Mouse (Mus musculus): ENCODE data around the gene Itgb7.
A peak's percentile ranks its signal among the peaks of the same experiment; 100 is the strongest.

The Itgb7 gene

GRCm38 (mm10) chr15:102224992-102225617 lies 6.6 kb downstream of the Itgb7 start:
- DNase-seq (ENCODE audit: low spot score): no peak

- no peak for DNase-seq (ENCODE audit: low spot score)
Measured at GRCm38 (mm10) chr15:102224186-102224991, 7.4 kb downstream of the Itgb7 start.

- DNase-seq (ENCODE audit: low spot score): no peak
Measured at GRCm38 (mm10) chr15:102222386-102222785, 9.4 kb downstream of the Itgb7 start.

GRCm38 (mm10) chr15:102217325-102217724 lies 14.4 kb downstream of the Itgb7 start:
- DNase-seq (ENCODE audit: low spot score): no peak

GRCm38 (mm10) chr15:102216459-102217228 lies 15.1 kb downstream of the Itgb7 start:
- no peak for DNase-seq (ENCODE audit: low spot score)

- DNase-seq (ENCODE audit: low spot score): no peak
Measured at GRCm38 (mm10) chr15:102215624-102216023, 16.1 kb downstream of the Itgb7 start.

- DNase-seq (ENCODE audit: low spot score): no peak
Measured at GRCm38 (mm10) chr15:102214132-102214531, 17.6 kb downstream of the Itgb7 start.

GRCm38 (mm10) chr15:102211895-102212294 lies 19.8 kb downstream of the Itgb7 start:
- no peak for DNase-seq (ENCODE audit: low spot score)

- no peak for DNase-seq (ENCODE audit: low spot score)
Measured at GRCm38 (mm10) chr15:102210816-102211215, 20.9 kb downstream of the Itgb7 start.

- no peak for DNase-seq (ENCODE audit: low spot score)
Measured at GRCm38 (mm10) chr15:102209114-102209513, 22.6 kb downstream of the Itgb7 start.

GRCm38 (mm10) chr15:102208092-102208561 lies 23.6 kb downstream of the Itgb7 start:
- DNase-seq (ENCODE audit: low spot score): no peak

GRCm38 (mm10) chr15:102207351-102207750 lies 24.4 kb downstream of the Itgb7 start:
- no peak for DNase-seq (ENCODE audit: low spot score)

GRCm38 (mm10) chr15:102205779-102206178 lies 26.0 kb downstream of the Itgb7 start:
- peak; percentile 12 for DNase-seq (ENCODE audit: low spot score)

- peak; percentile 9 for DNase-seq (ENCODE audit: low spot score)
Measured at GRCm38 (mm10) chr15:102204674-102205505, 26.9 kb downstream of the Itgb7 start, which contains the start of gene Csad. Csad (minus strand) TSS chr15:102204724.

- peak; percentile 17 for DNase-seq (ENCODE audit: low spot score)
Measured at GRCm38 (mm10) chr15:102203835-102204381, 27.8 kb downstream of the Itgb7 start.

GRCm38 (mm10) chr15:102202971-102203834 lies 28.5 kb downstream of the Itgb7 start, which contains the start of gene Zfp740:
Zfp740 (plus strand) TSS chr15:102203249.
- DNase-seq (ENCODE audit: low spot score): peak; percentile 69

- DNase-seq (ENCODE audit: low spot score): no peak
Measured at GRCm38 (mm10) chr15:102198841-102199240, 32.9 kb downstream of the Itgb7 start.

- no peak for DNase-seq (ENCODE audit: low spot score)
Measured at GRCm38 (mm10) chr15:102195373-102195772, 36.4 kb downstream of the Itgb7 start.

- no peak for DNase-seq (ENCODE audit: low spot score)
Measured at GRCm38 (mm10) chr15:102194439-102194838, 37.3 kb downstream of the Itgb7 start.

GRCm38 (mm10) chr15:102193652-102194051 lies 38.1 kb downstream of the Itgb7 start:
- no peak for DNase-seq (ENCODE audit: low spot score)

All from layer of hippocampus, adult 9-10 months (tissue).